Mouse (Mus musculus) bone marrow macrophage, adult 2 months (primary cell): ENCODE data around the gene Tmem210.

Experiments used
- CTCF ChIP-seq: IDR thresholded peaks from 2 replicates; pipeline ENCODE4 v1.5.1; 2012; ENCODE audit warnings: low read depth, mild to moderate bottlenecking, low read length, moderate library complexity
- POLR2A ChIP-seq: IDR thresholded peaks from 2 replicates; pipeline ENCODE4 v1.6.1; 2012; ENCODE audit warnings: mild to moderate bottlenecking, low read depth, low read length, borderline replicate concordance

DNA sequence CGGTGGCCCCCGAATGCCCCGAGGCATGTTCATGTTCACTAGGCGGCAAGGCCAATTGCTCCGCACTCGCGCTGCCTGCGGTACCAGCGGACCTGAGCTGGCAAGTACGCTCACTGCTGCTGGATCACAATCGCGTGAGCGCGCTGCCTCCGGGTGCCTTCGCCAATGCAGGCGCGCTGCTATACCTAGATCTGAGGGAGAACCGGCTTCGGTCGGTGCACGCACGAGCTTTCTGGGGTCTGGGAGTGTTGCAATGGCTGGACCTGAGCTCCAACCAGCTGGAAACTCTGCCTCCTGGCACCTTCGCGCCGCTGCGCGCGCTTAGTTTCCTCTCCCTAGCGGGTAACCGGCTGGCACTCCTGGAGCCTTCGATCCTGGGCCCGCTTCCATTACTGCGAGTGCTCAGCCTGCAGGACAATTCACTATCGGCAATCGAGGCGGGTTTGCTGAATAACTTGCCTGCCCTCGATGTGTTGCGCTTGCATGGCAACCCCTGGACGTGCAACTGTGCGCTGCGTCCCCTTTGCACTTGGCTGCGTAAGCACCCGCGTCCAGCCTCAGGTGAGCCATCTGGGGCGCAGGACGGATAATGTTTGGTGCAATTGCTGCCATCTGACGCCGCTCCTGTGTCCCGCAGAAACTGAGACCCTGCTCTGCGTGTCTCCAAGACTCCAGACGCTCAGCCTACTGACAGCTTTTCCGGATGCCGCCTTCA, 2.3 kb downstream of the Tmem210 start:
- TF ChIP-seq POLR2A (no peak), CTCF (no peak)
